Mouse (Mus musculus): ENCODE data around the gene Iars2.
A peak's percentile ranks its signal among the peaks of the same experiment; 100 is the strongest.

Gene Iars2

DNA sequence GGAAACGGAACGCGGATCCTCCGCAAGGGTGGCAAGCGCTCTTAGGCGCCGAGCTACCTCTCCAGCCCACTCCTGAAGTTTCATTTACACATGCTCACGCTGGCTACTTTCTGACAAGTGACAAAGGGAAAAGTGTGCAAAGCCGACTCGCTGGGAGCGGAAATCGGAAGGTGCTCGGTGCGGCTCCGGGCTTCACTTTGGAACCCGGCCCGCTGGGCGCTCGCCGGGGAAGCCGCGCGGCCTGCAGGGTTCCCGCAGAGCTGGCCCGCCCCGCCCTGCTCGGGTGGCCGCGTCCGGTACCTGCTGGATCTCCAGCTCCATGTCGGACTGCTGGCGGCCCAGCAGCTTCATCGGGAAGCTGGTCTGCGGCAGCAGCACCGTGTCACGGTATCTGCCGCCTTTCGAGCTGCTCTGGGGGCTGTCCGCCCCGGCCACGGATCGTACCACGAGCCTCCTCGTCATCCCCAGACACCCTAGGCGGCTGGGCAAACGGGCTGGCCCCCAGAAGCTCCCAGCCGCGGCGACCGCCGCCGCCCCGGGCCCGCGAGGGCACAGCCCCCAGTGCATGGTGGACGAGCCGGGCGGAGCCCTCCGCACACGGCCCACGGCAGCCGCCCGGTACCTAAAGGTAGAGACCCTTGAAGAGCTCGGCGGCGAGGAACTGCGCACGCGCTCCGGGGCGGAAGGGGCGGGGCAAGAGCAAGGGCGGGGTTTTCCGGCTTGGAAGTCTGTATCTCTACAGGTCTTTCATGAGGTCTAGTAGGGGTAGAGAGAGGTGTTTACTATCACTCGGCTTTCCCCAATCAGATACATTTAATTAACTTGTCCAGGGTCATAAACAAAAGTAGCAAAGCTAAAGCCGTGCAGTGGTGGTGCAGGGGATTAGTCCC, at the start of gene Iars2:
Gene Iars2, minus strand, starts transcription at position 676 of the 890 bp plus-strand sequence.
- DNase-seq = peak; percentile 90

DNA sequence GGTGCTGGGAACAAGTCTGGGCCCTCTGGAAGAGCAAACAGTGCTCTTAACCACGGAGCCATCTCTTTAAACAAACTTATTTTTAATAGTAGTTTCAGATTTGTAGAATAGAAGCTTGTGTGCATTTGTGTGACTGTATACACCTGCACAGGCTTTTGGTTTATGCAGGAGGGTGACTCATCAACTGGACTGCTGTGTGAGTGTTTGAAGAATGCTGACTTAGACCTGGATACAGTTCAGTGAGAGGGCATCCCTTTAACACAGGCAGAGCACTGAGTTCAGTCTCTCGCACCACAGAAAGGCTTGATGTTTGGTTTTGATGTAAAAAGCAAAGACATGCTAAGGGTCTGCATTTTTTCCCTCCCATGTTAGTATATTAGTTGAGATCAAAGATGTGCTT, 48.2 kb upstream of the Iars2 start:
- no peak for DNase-seq

DNA sequence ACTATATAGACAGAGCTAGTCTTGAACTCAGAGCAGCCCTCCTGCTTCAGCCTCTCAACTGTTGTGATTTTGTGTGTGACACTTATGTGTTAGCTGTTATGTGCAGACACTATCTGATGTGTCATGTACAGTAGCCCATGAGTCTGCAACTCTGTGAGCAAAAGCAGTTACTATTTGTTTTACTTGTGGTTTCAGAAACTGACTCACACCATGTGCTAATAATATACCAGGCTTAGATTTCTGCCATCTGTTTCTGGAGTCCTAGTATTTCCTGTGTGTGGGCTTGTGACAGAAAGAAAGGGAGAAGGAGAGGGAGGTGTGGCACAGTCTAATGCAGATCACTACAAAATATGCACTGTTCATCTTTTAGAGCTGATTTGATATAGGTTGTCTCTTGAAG, 47.2 kb upstream of the Iars2 start:
- no peak for DNase-seq

DNA sequence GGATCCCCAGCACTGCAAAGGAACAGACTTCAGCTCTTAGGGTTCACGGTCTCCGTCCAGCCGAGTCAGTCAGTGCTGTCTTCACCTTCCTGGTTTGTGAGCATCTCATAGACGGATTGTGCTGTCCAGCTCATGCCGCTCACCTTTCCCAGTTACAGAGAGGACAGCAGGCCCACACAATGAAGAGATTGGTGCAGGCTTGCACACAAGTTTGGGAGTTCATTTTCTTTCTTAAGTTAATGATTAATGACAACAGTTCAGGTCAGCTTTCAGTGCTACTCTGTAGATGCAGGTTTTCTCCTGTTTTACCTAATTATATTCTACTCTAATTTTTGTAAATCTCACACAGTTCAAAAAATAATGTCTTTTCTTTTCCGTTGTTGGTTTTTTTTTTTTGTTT, 40.8 kb upstream of the Iars2 start:
- peak; percentile 19 for DNase-seq

DNA sequence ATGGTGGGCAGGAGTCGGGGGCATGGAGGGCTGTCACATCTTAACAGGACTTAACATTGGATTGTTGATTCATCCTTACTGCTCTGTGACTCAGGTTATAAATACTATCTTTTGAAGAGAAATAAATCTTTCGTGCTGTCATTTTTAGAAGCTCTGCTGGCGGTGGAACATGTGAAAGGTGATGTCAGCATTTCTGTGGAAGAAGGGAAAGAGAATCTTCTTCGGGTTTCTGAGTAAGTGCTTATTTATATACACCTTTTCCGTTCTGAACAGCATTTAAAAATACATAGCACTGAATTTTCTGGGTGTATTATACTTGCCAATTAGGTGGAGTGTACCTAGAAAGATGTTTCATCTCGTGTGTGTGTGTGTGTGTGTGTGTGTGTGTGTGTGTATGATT, 38.2 kb upstream of the Iars2 start:
- no peak for DNase-seq

DNA sequence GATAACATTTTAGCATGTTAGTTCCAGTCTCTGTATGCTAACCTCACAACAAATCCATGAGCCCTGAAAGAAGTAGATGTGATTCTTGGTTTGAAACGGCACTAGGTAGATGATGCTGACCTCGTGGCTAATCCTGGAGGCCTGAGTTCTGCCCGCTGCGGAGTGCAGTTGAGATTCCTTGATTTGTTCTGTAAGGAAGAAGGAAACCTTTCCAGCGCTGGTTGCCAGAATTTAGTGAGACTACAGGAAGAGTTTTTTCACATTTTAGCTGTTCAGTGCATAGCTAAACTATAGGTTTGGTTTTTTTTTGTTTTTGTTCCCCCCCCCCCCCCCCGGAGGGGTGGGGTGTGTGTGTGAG, 35.0 kb upstream of the Iars2 start:
- DNase-seq = no peak

DNA sequence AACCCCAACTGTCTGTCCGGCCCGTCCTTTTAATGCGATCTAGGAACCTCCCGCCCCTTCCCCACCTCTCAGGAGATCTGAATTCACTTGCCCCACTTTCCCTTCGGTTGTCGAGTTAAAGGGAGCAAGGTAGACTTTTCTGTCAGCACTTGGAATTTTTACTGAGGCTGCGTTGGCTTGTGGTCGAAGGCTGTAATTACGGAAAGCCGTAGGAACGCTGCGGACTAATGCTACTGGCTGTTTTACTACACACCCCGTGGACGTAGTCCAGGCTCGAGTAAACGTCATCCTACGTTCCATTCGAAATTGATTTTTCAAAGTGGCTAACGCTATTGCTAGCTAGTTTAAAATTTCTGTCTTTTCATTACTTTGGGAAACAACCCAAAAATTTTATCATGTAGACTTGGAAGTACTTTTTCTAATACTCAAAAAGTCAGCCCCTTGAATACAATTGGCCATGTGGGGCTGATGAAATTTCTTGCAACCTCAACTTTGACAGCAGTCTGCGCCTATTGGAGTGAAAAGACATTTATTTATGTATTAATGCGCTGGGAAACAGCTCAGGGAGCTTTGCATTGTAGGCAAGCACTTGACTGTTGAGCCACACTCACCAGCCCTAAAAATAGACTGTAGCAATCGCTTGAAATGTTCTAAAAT, 34.5 kb upstream of the Iars2 start:
- DNase-seq = peak; percentile 55

DNA sequence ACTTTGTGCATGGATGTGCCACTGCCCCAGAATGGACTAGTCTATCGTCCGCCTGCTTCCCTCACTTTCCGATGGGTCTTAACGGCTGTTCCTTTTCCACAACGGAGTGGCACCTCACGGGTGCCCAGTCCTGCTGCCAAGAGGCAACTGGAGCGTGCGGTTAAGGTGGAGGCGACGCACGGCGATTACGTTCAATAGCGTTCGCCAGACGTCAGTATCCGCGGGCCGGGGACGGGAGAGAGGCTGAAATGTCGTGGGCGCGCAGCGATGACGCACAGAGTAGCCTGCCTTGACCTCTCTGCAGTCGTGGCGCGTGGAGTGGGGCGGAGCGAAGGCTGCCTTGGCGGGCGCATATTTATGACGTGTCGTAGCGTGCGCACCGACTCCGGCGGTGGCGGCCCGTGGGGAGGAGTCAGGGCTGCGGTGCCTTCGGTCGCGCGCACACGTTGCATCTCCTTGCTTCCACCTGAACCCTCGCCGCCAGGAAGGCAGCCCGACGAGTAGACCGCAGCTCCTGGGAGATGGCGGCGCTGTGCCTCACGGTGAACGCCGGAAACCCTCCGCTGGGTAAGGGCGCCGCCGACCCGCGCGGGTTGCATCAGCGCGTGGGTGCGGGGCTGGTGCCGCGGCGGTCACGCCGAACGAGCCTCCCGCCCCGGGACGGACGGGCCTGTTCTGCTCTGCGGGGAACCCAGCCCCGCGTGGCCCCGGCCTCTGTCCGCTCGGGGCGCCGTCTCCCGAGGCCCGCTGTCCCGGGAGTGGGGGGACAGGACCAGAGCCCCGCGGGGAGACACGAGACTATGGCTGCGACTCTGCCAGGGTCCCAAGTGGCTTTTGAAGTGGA, 33.7 kb upstream of the Iars2 start, which contains the start of gene Eprs:
Gene Eprs, plus strand, starts transcription at position 368 of the 844 bp plus-strand sequence.
- DNase-seq = peak; percentile 98

DNA sequence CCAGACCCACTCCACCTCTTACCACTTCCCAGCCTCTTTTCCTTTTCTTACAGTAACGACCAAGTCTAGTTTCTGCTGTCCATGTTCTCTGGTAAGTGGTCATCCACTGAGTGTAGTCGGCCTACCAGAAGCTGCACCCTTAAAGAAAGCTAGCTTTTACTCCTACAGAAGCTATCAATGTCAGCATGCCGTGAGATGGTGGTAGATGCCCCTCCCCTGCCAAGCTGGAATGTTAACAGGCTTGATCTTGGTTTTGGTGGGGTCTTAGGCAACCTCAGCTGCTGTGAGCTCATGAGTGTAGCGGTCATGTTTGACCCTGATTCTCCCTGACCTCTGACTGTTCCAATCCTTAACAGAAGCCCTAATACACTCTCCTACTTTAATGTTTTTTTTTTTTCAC, 29.0 kb upstream of the Iars2 start:
- DNase-seq = no peak

DNA sequence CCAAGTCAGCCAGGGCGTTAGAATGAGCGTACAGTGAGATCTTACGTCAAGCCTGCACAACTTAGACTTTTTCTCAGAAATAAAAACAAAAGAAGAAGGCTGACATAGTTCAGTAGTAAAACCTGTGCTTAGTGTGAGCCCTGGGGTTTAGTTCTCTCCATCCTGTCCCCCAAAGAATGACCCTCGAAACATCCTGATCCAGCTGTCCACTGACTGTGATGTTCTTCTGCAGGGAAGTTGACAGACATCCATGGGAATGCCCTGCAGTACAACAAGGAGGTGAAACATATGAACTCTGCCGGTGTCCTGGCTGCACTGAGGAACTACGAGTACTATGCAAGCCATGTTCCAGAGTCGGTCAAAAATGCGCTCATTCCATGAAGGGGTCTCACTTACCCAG, 27.1 kb upstream of the Iars2 start:
- no peak for DNase-seq

DNA sequence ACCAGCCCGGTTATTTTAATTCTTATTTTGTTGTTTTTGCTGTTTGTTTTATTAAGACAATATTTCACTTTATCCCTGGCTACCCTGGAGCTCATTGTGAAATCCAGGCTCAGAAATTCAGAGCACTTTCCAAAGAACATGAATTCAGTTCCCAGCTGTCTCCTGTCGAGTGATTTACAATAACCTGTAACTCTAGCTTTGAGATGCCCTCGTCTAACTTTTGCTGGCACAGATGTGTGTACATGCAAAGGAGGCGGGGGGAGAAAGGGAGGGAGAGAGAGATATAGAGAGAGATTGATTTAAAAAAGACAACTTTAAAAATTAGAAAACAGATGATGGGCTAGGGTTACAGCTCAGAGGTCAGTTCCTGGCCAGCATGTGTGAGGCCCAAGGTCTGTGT, 25.5 kb upstream of the Iars2 start:
- DNase-seq = no peak

DNA sequence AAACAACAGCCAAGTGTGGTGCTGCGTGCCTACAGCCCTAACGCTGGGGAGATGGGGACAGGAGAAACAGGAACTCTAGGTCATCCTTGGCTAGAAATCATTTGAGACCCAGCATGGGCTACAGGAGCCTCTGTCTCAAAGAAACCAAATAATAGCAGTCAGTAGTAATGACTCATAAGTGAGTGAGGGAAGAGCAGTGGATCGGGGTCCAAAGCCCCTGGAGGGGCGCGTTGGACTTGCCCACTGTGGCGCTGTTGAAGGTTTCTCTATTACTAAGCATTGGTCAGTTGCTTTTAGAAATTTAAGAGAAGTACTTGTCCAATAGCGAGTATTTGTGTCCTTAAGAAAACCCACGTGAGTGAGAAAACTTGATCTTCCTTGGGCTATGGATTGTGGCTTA, 24.2 kb upstream of the Iars2 start:
- DNase-seq = no peak

DNA sequence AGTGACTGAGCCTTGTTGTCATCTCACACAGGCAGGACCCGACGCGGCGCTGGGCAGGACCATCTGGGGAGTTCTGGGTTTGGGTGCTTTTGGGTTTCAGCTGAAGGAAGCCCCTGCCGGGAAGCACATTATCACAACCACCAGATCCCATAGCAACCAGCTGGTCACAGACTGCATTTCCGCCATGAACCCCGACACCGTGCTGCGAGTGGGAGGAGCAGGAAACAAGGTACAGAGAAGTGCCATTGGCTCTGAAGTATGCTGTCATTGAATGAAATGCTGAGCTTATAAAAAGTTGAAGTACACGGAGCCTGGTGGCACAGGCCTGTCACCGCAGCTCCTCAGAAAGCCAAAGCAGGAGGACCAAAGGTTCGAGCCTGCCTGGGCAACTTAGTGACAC, 23.0 kb upstream of the Iars2 start:
- no peak for DNase-seq

DNA sequence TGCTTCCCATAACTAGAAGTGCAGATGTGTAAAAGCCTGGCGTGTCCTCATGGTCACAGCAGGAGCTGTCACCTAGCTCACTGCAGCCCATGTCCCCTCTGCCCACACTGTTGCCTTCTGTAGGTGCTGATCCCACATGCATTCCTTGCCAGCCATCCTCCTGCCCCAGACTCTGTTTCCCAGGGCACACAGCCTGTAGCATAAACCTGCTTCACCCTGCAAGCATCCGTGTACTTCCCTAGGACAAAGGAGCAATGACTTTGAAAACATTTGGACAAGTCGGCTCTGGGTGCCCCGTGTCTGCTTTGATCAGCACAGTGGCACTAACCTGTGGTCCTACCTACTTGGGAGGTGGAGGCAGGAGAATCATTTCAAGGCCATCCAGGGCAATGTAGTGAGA, 21.4 kb upstream of the Iars2 start:
- no peak for DNase-seq

DNA sequence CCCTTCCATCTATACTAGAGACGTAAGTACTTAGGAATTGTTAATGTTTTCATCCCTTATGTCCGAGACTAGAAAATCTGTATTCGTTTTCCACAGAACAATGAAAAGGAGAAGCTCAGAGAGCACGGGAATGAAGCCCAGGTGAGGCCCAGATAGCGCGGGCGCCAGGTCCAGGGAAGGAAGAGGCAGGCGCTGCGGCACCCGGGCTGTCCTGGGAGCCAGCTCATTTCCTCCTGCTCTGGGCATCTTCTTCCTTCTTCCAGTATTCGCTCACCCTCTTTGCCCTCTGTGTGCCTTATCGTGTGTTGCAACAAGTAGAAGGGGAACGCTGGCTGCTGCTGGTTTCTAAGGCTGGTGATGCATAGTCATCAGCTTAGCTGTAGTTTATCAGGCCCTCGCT, 20.5 kb upstream of the Iars2 start:
- DNase-seq = no peak

DNA sequence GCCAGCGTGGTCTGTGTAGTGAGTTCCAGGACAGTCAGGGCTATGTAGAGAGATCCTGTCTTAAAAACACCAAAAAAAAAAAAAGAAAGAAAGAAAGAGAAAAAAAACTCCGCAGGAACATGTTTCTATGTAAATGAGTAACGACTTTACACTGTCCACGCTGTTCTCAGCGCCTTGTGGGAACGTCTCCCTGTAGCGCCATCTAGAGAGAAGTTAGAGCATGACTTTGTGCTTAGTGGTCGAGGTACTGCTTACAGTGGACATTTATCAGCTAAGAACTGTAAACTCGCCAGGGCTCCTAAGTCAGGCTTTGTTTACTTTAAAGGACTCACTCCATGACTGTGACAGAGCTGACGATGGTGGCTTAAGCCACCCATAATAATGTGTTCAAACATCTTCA, 17.0 kb upstream of the Iars2 start:
- no peak for DNase-seq

DNA sequence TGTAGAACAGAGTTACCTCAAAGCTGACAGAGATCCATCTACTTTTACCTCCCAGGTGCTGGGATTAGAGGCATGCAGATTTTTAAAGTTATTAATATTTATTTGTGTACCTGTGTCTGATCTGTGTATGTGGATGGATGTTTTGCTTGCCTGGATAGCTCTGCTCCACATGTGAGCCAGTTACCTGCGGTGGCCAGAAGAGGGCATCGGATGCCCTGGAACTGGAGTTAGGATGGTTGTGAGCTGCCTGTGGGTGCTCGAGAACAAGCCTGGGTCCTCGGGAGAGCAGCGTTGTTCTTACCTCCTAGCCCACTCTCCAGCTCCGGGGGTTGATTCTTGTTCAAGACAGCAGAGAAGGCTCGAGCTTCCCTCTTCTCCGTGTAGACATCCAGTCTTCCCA, 14.2 kb upstream of the Iars2 start:
- DNase-seq = no peak

DNA sequence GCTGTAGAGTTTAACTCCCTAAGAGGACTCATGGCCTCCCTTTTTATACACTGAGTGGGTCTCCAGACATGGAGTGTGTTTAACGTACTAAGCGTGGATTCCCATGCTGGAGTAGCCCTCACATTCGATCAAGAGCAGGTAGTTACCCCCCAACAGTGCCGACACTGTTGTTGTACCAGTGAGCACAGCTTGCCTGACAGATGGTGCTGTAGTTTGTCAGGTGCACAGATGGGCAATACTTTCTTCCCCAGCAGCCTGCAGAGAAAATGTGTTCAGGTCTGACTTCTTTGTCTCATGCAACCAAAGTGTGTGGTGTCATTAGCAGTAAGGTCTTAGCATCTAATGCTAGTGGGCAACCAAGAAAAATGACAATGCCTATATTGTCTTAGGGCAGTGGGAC, 13.2 kb upstream of the Iars2 start:
- no peak for DNase-seq

DNA sequence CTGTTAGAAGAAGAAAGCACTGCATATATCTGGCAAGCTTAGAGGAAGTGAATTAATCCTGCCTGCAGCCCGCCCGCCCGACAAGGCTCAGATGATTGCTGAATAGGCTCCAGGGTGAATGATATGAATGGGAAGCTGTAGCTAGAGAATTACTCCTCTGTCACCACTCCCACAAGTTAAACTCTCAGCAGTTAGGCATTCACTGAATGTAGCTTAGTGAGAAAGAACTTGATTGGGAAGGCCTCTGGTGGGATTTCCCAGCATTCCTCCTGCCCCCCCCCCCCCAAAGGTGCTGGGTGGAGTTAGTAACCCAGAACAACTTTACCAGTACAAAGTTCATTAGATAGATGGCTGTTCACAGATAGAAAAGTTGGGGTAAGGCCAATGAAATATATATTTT, 7.3 kb upstream of the Iars2 start:
- no peak for DNase-seq

DNA sequence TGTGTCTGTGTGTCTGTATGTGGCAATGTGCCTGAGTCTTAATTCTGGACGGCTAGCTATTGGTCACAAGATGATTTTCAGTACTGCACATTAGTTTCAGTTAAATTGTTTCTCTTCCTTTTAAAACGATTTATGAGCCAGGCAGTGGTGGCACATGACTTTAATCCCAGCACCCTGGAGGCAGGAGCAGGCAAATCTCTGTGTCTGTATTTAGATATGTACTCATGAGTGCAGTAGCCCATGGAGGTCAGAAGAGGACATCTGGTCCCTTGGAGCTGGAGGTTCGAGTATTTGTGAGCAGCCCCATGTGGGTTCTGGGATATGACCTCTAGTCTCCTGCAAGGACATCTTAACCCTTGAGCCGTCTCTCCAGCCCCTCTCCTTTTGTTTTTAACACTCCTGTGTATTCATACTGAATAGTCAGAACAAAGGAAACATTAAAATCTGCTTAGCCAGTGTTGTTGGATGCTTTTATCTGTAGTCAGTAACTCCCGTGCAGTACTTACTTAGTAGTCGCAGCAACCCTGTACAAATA, 6.1 kb upstream of the Iars2 start:
- DNase-seq = peak; percentile 66

DNA sequence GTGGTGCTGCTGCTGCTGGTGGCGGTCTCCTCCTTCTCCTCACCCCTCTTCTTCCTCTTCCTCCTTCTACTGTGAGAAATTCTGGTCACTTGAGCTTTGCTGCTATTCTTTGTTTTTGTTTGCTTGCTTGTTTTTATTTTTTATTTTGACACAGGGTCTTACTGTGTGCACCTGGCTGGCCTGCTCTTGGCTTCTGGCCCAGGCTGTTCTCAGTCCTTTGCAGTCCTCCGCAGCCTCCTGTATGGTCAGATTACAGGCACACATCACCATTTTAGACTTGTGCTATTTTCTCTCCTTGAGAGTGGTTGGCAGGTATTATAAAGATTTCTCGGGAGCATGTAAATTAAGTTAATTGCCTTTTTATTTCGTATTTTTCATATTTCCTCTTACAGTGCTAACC, 4.9 kb upstream of the Iars2 start:
- DNase-seq = no peak

DNA sequence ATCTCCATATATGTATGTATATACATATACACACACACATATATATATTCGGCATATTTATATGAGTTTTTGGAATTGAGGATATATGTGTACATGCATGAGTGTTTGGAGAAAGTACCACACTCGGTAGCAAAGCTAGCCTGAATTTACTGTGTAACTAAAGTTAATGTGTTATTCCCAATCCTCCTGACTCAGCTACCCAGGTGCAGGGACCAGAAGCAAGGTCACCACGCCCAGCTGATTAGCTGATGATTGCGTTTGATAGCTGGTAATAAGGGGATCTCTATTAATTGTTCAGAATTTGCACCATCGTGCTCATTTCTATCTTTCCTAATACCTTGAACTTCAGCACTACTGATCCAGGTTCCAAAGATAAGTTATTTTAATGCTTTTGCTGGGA, 4.5 kb upstream of the Iars2 start:
- peak; percentile 28 for DNase-seq

DNA sequence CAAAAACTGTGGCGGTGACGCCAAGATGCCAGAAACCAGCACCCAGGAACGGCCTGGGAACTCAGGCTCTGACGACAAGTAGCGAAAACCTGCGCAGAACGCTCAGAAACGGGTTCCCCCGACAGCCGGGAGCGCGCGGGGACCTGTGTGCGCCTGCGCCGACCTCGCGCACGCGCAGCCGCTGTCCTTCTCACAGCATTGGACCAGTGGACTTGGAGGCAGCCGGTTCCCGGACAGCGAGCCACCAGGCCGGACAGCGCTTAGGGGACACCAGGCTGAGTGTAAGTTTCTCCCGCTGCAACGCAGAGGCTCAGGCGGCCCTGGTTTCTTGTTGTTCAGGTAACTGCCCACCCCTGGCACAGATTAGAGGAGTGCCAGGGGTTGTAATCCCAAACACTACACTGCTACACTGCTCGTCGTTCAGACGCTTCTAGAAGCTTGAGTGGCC, 2.8 kb upstream of the Iars2 start, which contains the start of gene Bpnt1:
Gene Bpnt1, plus strand, starts transcription at position 167 of the 448 bp plus-strand sequence.
- peak; percentile 90 for DNase-seq

Data from kidney, adult 11 months (tissue).